Mouse (Mus musculus) stomach, postnatal 0 days (tissue): Measurements from ENCODE around the gene Ccnk. TPM values are rescaled to one million over a fixed set of nuclear protein-coding genes. Genes with fewer than 3 reads are reported as not detected.

ENCODE experiments used
- ATAC-seq: fragments of 200-750 bp; cut with Nextera tagmentation; 2 replicates; pipeline ENCODE4 v1.8.0; 2017; ENCODE audit not compliant: low FRiP score, low TSS enrichment
- DNase-seq: peaks from one replicate; pipeline ENCODE4 v3.0.0-alpha.2; 2016; ENCODE audit warnings: low spot score
- H3K27ac ChIP-seq: fragments of 300-500 bp; sonication (generic); replicated peaks from 2 replicates; pipeline ENCODE4 v1.5.1; 2014; ENCODE audit warnings: mild to moderate bottlenecking, control low read depth
- H3K27me3 ChIP-seq: fragments of 300-500 bp; sonication (generic); 2 replicates; pipeline ENCODE4 v1.6.1; 2014; ENCODE audit warnings: low read length; ENCODE audit not compliant: control insufficient read depth, insufficient read depth
- H3K36me3 ChIP-seq: fragments of 300-500 bp; sonication (generic); 2 replicates; pipeline ENCODE4 v1.6.1; 2014; ENCODE audit warnings: low read length, mixed read lengths; ENCODE audit not compliant: control insufficient read depth, insufficient read depth
- H3K4me1 ChIP-seq: fragments of 300-500 bp; sonication (generic); replicated peaks from 2 replicates; pipeline ENCODE4 v1.6.1; 2014; ENCODE audit warnings: antibody characterized with exemption; ENCODE audit not compliant: control insufficient read depth, insufficient read depth
- H3K4me2 ChIP-seq: fragments of 300-500 bp; sonication (generic); replicated peaks from 2 replicates; pipeline ENCODE4 v1.6.1; 2014; ENCODE audit warnings: low read depth, mild to moderate bottlenecking, control low read depth, moderate library complexity
- H3K4me3 ChIP-seq: fragments of 300-500 bp; sonication (generic); 2 replicates; pipeline ENCODE4 v1.5.1; 2014; ENCODE audit warnings: low read depth, low read length, control low read depth
- H3K9ac ChIP-seq: fragments of 300-500 bp; sonication (generic); 2 replicates; pipeline ENCODE4 v1.6.1; 2014; ENCODE audit warnings: mild to moderate bottlenecking, low read length, control low read depth, mixed read lengths
- H3K9me3 ChIP-seq: fragments of 300-500 bp; sonication (generic); 2 replicates; pipeline ENCODE4 v1.6.1; 2016; ENCODE audit warnings: low read length; ENCODE audit not compliant: control insufficient read depth
- CTCF ChIP-seq: IDR thresholded peaks from 2 replicates; pipeline ENCODE4 v1.5.1; 2016; ENCODE audit warnings: antibody characterized with exemption, low read depth, mild to moderate bottlenecking, moderate library complexity
- EP300 ChIP-seq: optimal IDR thresholded peaks from 2 replicates; pipeline ENCODE3; 2016; ENCODE audit warnings: antibody characterized with exemption
- WGBS: fragments of 180-500 bp; shearing (Covaris S2); extraction: QIAGEN DNeasy Blood & Tissue Kit; methylation state at CpG from one replicate; pipeline ENCODE4 v1.1.7; 2014; 5-methylcytosine and 5-hydroxymethylcytosine counted together
- polyA plus RNA-seq: library from polyadenylated mRNA; unstranded; fragments of >200 nt; fragmentation: Nextera tagmentation; extraction: Ambion mirVana; gene quantifications from 2 replicates; pipeline ENCODE4 v1.2.1, GENCODE M21; 2015

The Ccnk gene
- polyA plus RNA-seq, 1 experiment from 2014 or later: 1.6 TPM

DNA sequence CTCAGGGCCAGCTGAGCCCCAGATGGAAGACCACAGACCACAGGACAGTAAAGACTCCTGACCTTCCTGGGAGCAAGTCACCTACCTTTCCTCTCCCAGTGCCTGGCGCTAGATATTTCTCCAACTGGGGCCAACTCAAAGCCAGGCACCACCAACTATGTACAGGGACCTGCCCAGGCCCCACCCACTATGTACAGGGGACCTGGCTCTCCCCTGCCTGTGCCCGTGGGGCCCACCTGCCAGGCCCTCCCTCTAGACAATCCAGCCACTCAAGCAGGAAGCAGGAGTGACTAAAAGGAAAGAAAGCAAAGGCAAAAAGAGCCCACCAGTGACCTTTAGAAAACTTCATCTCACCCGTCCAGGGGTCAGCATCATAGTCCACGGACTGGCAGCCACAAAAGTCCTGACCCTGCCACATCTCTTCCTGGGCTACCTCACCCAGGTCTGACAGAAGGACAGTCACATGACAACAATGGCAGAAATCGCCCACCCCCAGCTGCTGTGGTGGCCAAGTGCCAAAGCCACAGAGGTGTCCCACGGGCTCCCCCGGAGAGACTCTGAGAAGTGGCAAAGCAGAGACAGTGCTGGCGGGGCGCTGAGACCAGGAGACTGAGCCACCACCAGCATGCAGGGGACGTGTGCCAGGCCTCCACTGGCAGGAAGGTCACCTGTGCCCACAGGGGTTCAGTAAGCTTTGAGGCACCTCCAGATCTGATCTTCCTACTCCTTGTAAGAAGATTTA, 67.6 kb downstream of the Ccnk start:
- no peak overlapping the region for H3K4me3 ChIP-seq
- TF ChIP-seq CTCF (no peak), EP300 (no peak)
- 0 out of 2 replicates have a peak, but pooled peaks have one; percentile 43 for ATAC-seq
- no peaks in the 10 kb centered on the region for H3K27me3 ChIP-seq
- H3K27ac ChIP-seq: peak overlapping the region; percentile 71
- peak; percentile 69 for DNase-seq
- 66% methylated on average over 10 of the region's 10 CpGs for WGBS
- peaks cover 12% of the 10 kb centered on the region for H3K4me1 ChIP-seq
- peak overlapping the region; percentile 17; the same call in 1 of the 2 replicates for H3K4me2 ChIP-seq
- no peak overlapping the region for H3K9ac ChIP-seq
- H3K36me3 ChIP-seq: no peaks in the 10 kb centered on the region
- H3K9me3 ChIP-seq: no peaks in the 10 kb centered on the region

DNA sequence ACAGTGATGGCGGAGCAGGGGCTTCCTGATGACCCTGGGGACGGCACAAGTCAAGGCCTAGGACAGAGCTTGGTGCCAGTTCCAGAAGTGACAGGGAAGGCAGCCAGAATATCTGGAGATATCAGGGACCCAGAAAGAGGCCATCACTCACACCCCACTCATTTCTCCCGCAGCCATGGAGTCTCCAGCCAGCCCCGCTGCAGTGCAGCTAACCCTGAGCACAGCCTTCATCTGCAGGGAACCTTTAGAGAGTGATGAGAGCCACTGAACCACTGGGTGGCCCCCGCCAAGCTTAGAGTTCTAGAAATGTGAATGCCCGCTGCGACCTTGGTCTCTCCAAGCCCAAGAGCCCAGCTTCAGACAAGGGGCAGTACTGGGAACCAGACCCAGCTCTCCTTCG, 69.6 kb downstream of the Ccnk start:
- WGBS: 91% methylated on average over 8 of the region's 8 CpGs
- no peak overlapping the region; the same call in 1 of the 2 replicates for H3K27ac ChIP-seq

DNA sequence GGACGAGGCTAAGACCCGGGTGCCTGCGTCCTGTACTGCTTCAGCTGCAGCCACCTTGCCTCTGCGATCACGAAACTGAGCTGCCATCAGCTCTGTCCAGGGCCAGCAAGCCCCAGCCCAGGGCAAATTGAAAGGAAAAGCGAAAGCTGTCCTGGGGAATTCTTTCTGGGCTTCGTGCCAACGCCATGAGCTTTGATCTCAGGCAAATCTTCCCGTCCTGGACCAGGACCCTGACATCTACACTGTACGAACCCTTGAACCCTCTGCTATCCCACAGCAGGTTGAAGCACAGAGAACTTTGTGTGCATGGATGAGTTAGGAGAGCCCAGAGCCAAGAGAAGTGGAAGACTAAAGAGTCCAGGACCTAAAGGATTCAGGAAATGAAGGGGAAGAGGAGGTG, 70.1 kb downstream of the Ccnk start:
- H3K27me3 ChIP-seq: no peaks in the 10 kb centered on the region
- WGBS: 43% methylated on average over 10 of the region's 10 CpGs
- H3K9me3 ChIP-seq: no peaks in the 10 kb centered on the region
- H3K4me2 ChIP-seq: no peak overlapping the region; the same call in 1 of the 2 replicates
- DNase-seq: peak; percentile 78
- peak overlapping the region; percentile 40 for H3K27ac ChIP-seq
- H3K4me1 ChIP-seq: peaks cover 10% of the 10 kb centered on the region
- ATAC-seq: no peak
- H3K9ac ChIP-seq: 0 out of 2 replicates have a peak overlapping the region, but pooled peaks have one; percentile 5
- TF ChIP-seq EP300: no peak
- H3K36me3 ChIP-seq: no peaks in the 10 kb centered on the region
- H3K4me3 ChIP-seq: no peak overlapping the region

More for the DNA sequence above, 69.6 kb downstream of the Ccnk start:
- ATAC-seq (no peak), DNase-seq (no peak)
- Histone ChIP-seq H3K4me1 (peaks cover 12% of the 10 kb centered on the region), H3K27me3 (no peaks in the 10 kb centered on the region), H3K4me3 (no peak overlapping the region), H3K36me3 (no peaks in the 10 kb centered on the region), H3K9ac (0 out of 2 replicates have a peak overlapping the region, but pooled peaks have one; percentile 5), H3K4me2 (no peak overlapping the region; the same call in 1 of the 2 replicates), H3K9me3 (no peaks in the 10 kb centered on the region)
- TF ChIP-seq EP300 (no peak), CTCF (no peak)

DNA sequence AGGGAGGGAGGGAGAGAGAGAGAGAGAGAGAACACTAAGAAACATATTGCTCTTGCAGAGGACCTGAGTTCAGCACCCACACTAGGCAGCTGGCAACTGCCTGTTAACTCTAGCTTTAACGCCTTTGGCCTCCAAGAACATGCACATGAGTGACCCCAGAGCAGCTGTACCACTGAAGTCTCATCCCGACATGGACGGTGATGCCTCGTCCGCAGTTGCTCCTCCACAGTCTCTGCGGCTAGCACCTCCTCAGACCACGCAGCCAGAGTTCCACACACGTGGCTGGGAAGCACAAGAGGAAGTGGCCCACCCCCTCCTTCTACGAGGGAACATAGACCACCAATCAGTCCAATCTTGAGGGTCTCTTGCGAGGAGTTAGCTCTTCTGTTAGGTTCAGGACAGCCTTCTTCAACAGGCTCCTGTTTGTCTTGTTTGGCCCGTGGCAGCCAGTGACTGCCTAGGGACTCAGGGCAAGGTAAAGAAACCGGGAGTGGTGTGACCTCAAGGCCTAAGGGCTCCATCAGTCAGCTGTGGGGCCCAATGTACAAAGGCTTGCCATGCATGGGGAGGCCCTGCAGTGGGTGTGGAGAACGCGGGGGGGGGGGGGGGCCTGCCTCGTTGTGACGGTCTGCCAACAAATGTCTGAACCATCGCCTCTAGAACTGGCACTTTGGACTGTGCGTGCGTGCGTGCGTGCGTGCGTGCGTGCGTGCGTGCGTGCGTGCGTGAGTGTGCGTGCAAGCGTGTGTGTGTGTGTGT, 71.8 kb downstream of the Ccnk start:
- TF ChIP-seq EP300: no peak
- TF ChIP-seq CTCF: no peak
- H3K9ac ChIP-seq: no peak overlapping the region
- peak overlapping the region; percentile 56 for H3K27ac ChIP-seq
- H3K4me2 ChIP-seq: no peak overlapping the region
- no peaks in the 10 kb centered on the region for H3K9me3 ChIP-seq
- peak; percentile 85 for DNase-seq
- H3K36me3 ChIP-seq: no peaks in the 10 kb centered on the region
- H3K4me3 ChIP-seq: no peak overlapping the region
- no peaks in the 10 kb centered on the region for H3K27me3 ChIP-seq
- 70% methylated on average over 31 of the region's 31 CpGs for WGBS
- peaks cover 7% of the 10 kb centered on the region for H3K4me1 ChIP-seq
- peak; percentile 70 for ATAC-seq

DNA sequence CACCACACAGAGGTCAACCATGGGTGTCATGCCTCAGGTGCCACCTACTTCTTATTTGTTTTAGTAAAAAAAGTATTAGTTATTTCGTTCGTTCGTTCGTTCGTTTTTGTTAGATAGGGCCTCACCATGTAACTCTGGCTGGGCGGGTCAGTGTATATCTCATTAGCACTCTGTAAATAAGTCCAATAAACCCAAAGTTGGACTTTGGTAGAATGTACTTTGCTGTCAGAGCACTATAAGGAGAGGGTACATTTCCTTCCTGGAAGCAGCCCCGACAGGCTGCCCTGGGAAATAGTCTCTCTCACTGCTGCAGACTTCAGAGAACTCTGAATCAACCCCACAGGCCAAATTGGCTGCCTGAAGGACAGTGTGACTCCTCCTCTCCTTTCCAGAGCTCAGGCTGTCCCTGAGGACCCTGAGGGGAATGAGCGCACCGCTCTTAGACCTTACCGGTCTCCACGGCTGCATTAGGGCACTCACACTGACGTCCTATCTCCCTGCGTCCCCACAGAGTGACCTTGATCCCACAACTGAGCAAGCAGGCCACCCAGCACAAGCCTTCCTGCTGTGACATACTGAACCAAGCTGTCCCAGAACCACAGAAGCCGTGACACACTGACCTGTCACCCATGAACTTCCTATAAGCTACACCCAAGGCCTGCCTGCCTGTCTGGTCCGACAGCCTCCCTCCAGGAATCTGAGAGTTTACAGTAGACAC, 72.6 kb downstream of the Ccnk start:
- Histone ChIP-seq H3K27ac (peak overlapping the region; percentile 89), H3K4me1 (peaks cover 7% of the 10 kb centered on the region), H3K36me3 (no peaks in the 10 kb centered on the region), H3K9ac (no peak overlapping the region), H3K9me3 (no peaks in the 10 kb centered on the region), H3K27me3 (no peaks in the 10 kb centered on the region), H3K4me3 (no peak overlapping the region), H3K4me2 (0 out of 2 replicates have a peak overlapping the region, but pooled peaks have one; percentile 8)
- ATAC-seq (peak; percentile 81), DNase-seq (no peak)
- TF ChIP-seq EP300: no peak
- TF ChIP-seq CTCF: no peak
- 52% methylated on average over 15 of the region's 15 CpGs for WGBS

Other genes starting within 250 kb of the Ccnk start
- 4.6 TPM in 2 replicates for gene Bcl11b, start 176.0 kb upstream of the Ccnk start, polyA plus RNA-seq
- gene Setd3, start 265 bp upstream of the Ccnk start, polyA plus RNA-seq: 54.5 and 56.2 TPM in 2 replicates
- gene Ccdc85c, start 95.8 kb downstream of the Ccnk start, polyA plus RNA-seq: 6.7 and 7.0 TPM in 2 replicates
- gene Hhipl1, start 126.7 kb downstream of the Ccnk start, polyA plus RNA-seq: 0.23 and 0.24 TPM in 2 replicates
- 1.3 and 2.1 TPM in 2 replicates for gene Cyp46a1, start 154.8 kb downstream of the Ccnk start, polyA plus RNA-seq
- 53.8 and 54.6 TPM in 2 replicates for gene Eml1, start 191.4 kb downstream of the Ccnk start, polyA plus RNA-seq